Mouse (Mus musculus): ENCODE data around the gene Trim10. TPM values are rescaled to one million over a fixed set of nuclear protein-coding genes. Genes with fewer than 3 reads are reported as not detected.
A peak's percentile ranks its signal among the peaks of the same experiment; 100 is the strongest.

Gene Trim10
- polyA plus RNA-seq, 1 experiment from 2014 or later = 7.4 TPM

DNA sequence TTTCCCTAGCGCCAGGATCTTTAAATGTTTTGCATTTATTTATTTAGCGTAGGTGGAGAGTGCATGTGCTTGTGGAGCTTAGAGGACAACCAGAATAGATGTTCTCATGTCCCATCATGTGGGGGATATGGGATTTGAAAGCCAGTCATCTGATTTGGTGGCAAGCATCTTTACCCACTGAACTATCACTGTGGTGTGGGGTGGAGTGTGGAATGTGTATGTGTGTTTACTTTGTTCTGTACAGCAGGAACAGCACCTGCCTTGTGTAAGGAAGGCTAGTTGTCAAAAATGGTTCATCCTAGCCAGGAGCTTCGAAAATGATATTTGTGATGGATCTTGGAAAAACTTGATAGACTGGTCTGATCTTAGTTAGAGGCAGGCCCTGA, 33.0 kb upstream of the Trim10 start:
- ATAC-seq (replicated peaks; ENCODE audit: low FRiP score) (peak; percentile 42), DNase-seq (ENCODE audit: low spot score) (no peak)
- H3K27me3 ChIP-seq (ENCODE audit: control insufficient read depth, insufficient read depth, low read length) = no peaks in the 10 kb centered on the region
- H3K4me2 ChIP-seq (ENCODE audit: low read depth, low read length, severe bottlenecking) = peak overlapping the region; percentile 74
- no peaks in the 10 kb centered on the region for H3K9me3 ChIP-seq (ENCODE audit: control insufficient read depth, low read length)
- no peaks in the 10 kb centered on the region; the same call in 1 of the 2 replicates for H3K4me1 ChIP-seq (replicated peaks; ENCODE audit: control insufficient read depth, insufficient read depth, low read length)
- H3K36me3 ChIP-seq (ENCODE audit: control insufficient read depth, insufficient read depth, low read length) = no peaks in the 10 kb centered on the region
- peak overlapping the region; percentile 41 for H3K27ac ChIP-seq (ENCODE audit: low read depth, low read length)
- WGBS = 20% methylated on average over 3 of the region's 3 CpGs
- H3K4me3 ChIP-seq (ENCODE audit: low read depth, low read length) = peak overlapping the region; percentile 72
- peak overlapping the region; percentile 57; the same call in 1 of the 2 replicates for H3K9ac ChIP-seq (ENCODE audit: low read length)

DNA sequence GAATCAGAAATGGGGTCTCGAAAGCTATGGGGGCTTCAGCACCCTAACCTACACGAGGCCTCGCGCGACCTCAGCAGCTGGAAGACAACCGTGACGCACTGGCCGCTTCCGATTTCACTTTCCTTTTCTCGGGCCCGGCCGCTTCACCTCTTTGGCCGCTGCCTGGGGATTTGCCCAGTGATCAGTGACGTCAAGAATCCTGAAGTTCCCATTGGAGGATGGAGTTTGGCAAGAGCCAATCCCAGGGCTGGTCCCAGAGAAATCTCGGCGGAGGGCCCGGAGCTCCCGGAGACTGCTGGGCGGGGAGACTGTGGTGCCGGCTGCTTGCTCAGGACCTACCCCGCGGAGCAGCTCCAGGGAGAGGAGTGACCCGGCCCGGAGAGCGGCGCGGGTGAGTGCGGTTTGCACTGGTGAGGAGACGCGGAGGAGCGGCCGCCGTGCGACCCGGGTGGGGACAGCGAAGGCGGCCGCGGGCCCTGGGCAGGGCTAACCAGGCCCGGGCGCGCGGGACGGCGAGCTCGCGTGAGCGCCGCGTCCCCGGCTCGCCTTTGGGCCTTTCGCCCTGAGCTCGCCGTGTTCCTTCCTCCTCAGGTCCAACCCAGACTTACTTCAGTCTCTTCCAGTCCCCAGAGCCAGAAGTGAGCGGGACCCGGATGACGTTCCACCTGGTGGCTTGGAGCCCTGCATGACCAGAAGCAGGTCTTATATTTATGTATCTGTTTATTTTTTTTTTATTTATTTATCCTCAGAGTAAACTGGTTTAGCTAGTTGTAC, 32.3 kb upstream of the Trim10 start, which contains the start of gene Trim26:
Trim26 (plus strand) TSS at position 261 of the 774 bp plus-strand sequence.
- Histone ChIP-seq H3K27me3 (ENCODE audit: control insufficient read depth, insufficient read depth, low read length) (no peaks in the 10 kb centered on the region), H3K36me3 (ENCODE audit: control insufficient read depth, insufficient read depth, low read length) (no peaks in the 10 kb centered on the region), H3K4me1 (replicated peaks; ENCODE audit: control insufficient read depth, insufficient read depth, low read length) (no peaks in the 10 kb centered on the region; the same call in 1 of the 2 replicates), H3K27ac (ENCODE audit: low read depth, low read length) (peak within 1 kb of the TSS; percentile 88), H3K9me3 (ENCODE audit: control insufficient read depth, low read length) (no peaks in the 10 kb centered on the region), H3K4me3 (ENCODE audit: low read depth, low read length) (peak within 1 kb of the TSS; percentile 72), H3K9ac (ENCODE audit: low read length) (peak within 1 kb of the TSS; percentile 87), H3K4me2 (ENCODE audit: low read depth, low read length, severe bottlenecking) (peak within 1 kb of the TSS; percentile 74)
- peak; percentile 98 for ATAC-seq (replicated peaks; ENCODE audit: low FRiP score)
- under 1% methylated on average over 58 of the region's 58 CpGs for WGBS
- DNase-seq (ENCODE audit: low spot score) = peak; percentile 96

DNA sequence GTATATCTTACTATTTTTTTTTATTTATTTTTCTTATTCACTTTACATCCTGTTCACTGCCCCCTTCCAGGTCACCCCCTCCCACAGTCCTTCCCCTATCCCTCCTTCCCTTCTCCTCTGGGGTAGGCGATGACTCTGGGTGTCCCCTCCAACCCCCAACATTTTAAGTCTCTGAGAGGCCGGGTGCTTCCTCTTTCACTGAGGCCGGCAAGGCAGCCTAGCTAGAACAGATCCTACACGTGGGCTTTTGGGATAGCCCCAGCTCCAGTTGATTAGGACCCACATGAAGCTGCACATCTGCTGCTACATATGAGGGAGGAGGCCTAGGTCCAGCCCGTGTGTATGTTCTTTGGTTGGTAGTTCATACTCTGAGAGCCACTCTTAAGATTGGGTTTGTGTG, 30.4 kb upstream of the Trim10 start:
- Histone ChIP-seq H3K4me2 (ENCODE audit: low read depth, low read length, severe bottlenecking) (no peak overlapping the region), H3K4me1 (replicated peaks; ENCODE audit: control insufficient read depth, insufficient read depth, low read length) (no peaks in the 10 kb centered on the region; the same call in 1 of the 2 replicates), H3K9ac (ENCODE audit: low read length) (no peak overlapping the region), H3K9me3 (ENCODE audit: control insufficient read depth, low read length) (no peaks in the 10 kb centered on the region), H3K27me3 (ENCODE audit: control insufficient read depth, insufficient read depth, low read length) (no peaks in the 10 kb centered on the region), H3K36me3 (ENCODE audit: control insufficient read depth, insufficient read depth, low read length) (no peaks in the 10 kb centered on the region), H3K27ac (ENCODE audit: low read depth, low read length) (no peak overlapping the region), H3K4me3 (ENCODE audit: low read depth, low read length) (no peak overlapping the region)
- WGBS = 91% methylated on average over 5 of the region's 5 CpGs
- DNase-seq (ENCODE audit: low spot score) = no peak
- no peak for ATAC-seq (replicated peaks; ENCODE audit: low FRiP score)

DNA sequence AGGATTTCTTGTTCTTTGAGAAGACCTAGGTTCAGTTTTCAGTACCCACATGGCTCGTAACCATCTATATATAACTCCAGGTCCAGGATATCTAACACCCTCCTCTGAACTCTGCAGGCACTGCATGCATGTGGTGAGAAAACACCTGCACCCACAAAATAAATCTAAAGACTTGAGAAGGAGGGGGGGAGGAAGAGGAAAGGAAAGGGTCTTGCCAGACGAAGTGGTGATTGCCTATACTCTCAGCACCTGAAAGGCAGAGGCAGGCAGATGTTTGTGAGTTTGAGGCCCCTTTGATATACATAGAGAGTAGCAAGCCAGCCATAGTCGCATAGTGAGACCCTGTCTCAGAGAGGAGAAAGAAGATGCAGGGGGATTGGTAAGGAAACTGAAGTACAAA, 29.4 kb upstream of the Trim10 start:
- Histone ChIP-seq H3K36me3 (ENCODE audit: control insufficient read depth, insufficient read depth, low read length) (no peaks in the 10 kb centered on the region), H3K27me3 (ENCODE audit: control insufficient read depth, insufficient read depth, low read length) (no peaks in the 10 kb centered on the region), H3K9me3 (ENCODE audit: control insufficient read depth, low read length) (no peaks in the 10 kb centered on the region), H3K9ac (ENCODE audit: low read length) (no peak overlapping the region), H3K4me1 (replicated peaks; ENCODE audit: control insufficient read depth, insufficient read depth, low read length) (no peaks in the 10 kb centered on the region; the same call in 1 of the 2 replicates), H3K27ac (ENCODE audit: low read depth, low read length) (no peak overlapping the region), H3K4me3 (ENCODE audit: low read depth, low read length) (no peak overlapping the region), H3K4me2 (ENCODE audit: low read depth, low read length, severe bottlenecking) (no peak overlapping the region)
- DNase-seq (ENCODE audit: low spot score) (no peak), ATAC-seq (replicated peaks; ENCODE audit: low FRiP score) (no peak)
- 84% methylated on average over 3 of the region's 3 CpGs for WGBS

- H3K4me1 ChIP-seq (replicated peaks; ENCODE audit: control insufficient read depth, insufficient read depth, low read length) = no peaks in the 10 kb centered on the region; the same call in 1 of the 2 replicates
- no peaks in the 10 kb centered on the region for H3K9me3 ChIP-seq (ENCODE audit: control insufficient read depth, low read length)
- ATAC-seq (replicated peaks; ENCODE audit: low FRiP score) (no peak), DNase-seq (ENCODE audit: low spot score) (no peak)
- no peak overlapping the region for H3K27ac ChIP-seq (ENCODE audit: low read depth, low read length)
- H3K9ac ChIP-seq (ENCODE audit: low read length) = no peak overlapping the region
- H3K27me3 ChIP-seq (ENCODE audit: control insufficient read depth, insufficient read depth, low read length) = no peaks in the 10 kb centered on the region
- H3K4me3 ChIP-seq (ENCODE audit: low read depth, low read length) = no peak overlapping the region
- H3K36me3 ChIP-seq (ENCODE audit: control insufficient read depth, insufficient read depth, low read length) = no peaks in the 10 kb centered on the region
- no peak overlapping the region for H3K4me2 ChIP-seq (ENCODE audit: low read depth, low read length, severe bottlenecking)
Observed at GRCm38 (mm10) chr17:36840961-36841445, 28.4 kb upstream of the Trim10 start.

- no peak for ATAC-seq (replicated peaks; ENCODE audit: low FRiP score)
- no peaks in the 10 kb centered on the region for H3K9me3 ChIP-seq (ENCODE audit: control insufficient read depth, low read length)
Observed at GRCm38 (mm10) chr17:36843696-36844095, 25.7 kb upstream of the Trim10 start.

GRCm38 (mm10) chr17:36844286-36844719, 25.1 kb upstream of the Trim10 start:
- no peak for ATAC-seq (replicated peaks; ENCODE audit: low FRiP score)
- H3K9ac ChIP-seq (ENCODE audit: low read length) = no peak overlapping the region
- no peak overlapping the region for H3K27ac ChIP-seq (ENCODE audit: low read depth, low read length)
- H3K4me1 ChIP-seq (replicated peaks; ENCODE audit: control insufficient read depth, insufficient read depth, low read length) = no peaks in the 10 kb centered on the region
- no peak overlapping the region for H3K4me2 ChIP-seq (ENCODE audit: low read depth, low read length, severe bottlenecking)
- no peaks in the 10 kb centered on the region for H3K27me3 ChIP-seq (ENCODE audit: control insufficient read depth, insufficient read depth, low read length)
- H3K36me3 ChIP-seq (ENCODE audit: control insufficient read depth, insufficient read depth, low read length) = no peaks in the 10 kb centered on the region
- H3K9me3 ChIP-seq (ENCODE audit: control insufficient read depth, low read length) = no peaks in the 10 kb centered on the region
- H3K4me3 ChIP-seq (ENCODE audit: low read depth, low read length) = no peak overlapping the region
- no peak for DNase-seq (ENCODE audit: low spot score)

More at GRCm38 (mm10) chr17:36843696-36844095, 25.7 kb upstream of the Trim10 start:
- Histone ChIP-seq H3K9ac (ENCODE audit: low read length) (no peak overlapping the region), H3K4me3 (ENCODE audit: low read depth, low read length) (no peak overlapping the region), H3K27ac (ENCODE audit: low read depth, low read length) (no peak overlapping the region), H3K27me3 (ENCODE audit: control insufficient read depth, insufficient read depth, low read length) (no peaks in the 10 kb centered on the region), H3K36me3 (ENCODE audit: control insufficient read depth, insufficient read depth, low read length) (no peaks in the 10 kb centered on the region), H3K4me2 (ENCODE audit: low read depth, low read length, severe bottlenecking) (no peak overlapping the region), H3K4me1 (replicated peaks; ENCODE audit: control insufficient read depth, insufficient read depth, low read length) (no peaks in the 10 kb centered on the region)
- WGBS = 86% methylated on average over 7 of the region's 7 CpGs
- DNase-seq (ENCODE audit: low spot score) = peak; percentile 23

- H3K4me2 ChIP-seq (ENCODE audit: low read depth, low read length, severe bottlenecking) = no peak overlapping the region
- no peaks in the 10 kb centered on the region for H3K27me3 ChIP-seq (ENCODE audit: control insufficient read depth, insufficient read depth, low read length)
- no peak for ATAC-seq (replicated peaks; ENCODE audit: low FRiP score)
- no peaks in the 10 kb centered on the region for H3K36me3 ChIP-seq (ENCODE audit: control insufficient read depth, insufficient read depth, low read length)
- H3K27ac ChIP-seq (ENCODE audit: low read depth, low read length) = no peak overlapping the region
- DNase-seq (ENCODE audit: low spot score) = no peak
- no peak overlapping the region for H3K4me3 ChIP-seq (ENCODE audit: low read depth, low read length)
- 79% methylated on average over 1 of the region's 1 CpGs for WGBS
- no peak overlapping the region for H3K9ac ChIP-seq (ENCODE audit: low read length)
- no peaks in the 10 kb centered on the region for H3K4me1 ChIP-seq (replicated peaks; ENCODE audit: control insufficient read depth, insufficient read depth, low read length)
- no peaks in the 10 kb centered on the region for H3K9me3 ChIP-seq (ENCODE audit: control insufficient read depth, low read length)
Observed at GRCm38 (mm10) chr17:36844725-36845124, 24.6 kb upstream of the Trim10 start.

GRCm38 (mm10) chr17:36848911-36849310, 20.5 kb upstream of the Trim10 start:
- 92% methylated on average over 5 of the region's 5 CpGs for WGBS
- no peaks in the 10 kb centered on the region for H3K9me3 ChIP-seq (ENCODE audit: control insufficient read depth, low read length)
- H3K27ac ChIP-seq (ENCODE audit: low read depth, low read length) = no peak overlapping the region
- H3K9ac ChIP-seq (ENCODE audit: low read length) = no peak overlapping the region
- no peak for DNase-seq (ENCODE audit: low spot score)
- no peak overlapping the region for H3K4me2 ChIP-seq (ENCODE audit: low read depth, low read length, severe bottlenecking)
- no peaks in the 10 kb centered on the region for H3K27me3 ChIP-seq (ENCODE audit: control insufficient read depth, insufficient read depth, low read length)
- peaks cover 7% of the 10 kb centered on the region; the same call in 1 of the 2 replicates for H3K36me3 ChIP-seq (ENCODE audit: control insufficient read depth, insufficient read depth, low read length)
- no peak for ATAC-seq (replicated peaks; ENCODE audit: low FRiP score)
- H3K4me1 ChIP-seq (replicated peaks; ENCODE audit: control insufficient read depth, insufficient read depth, low read length) = no peaks in the 10 kb centered on the region
- no peak overlapping the region for H3K4me3 ChIP-seq (ENCODE audit: low read depth, low read length)
